Mouse (Mus musculus): ENCODE results near the gene Gpam. TPM values are rescaled to one million over a fixed set of nuclear protein-coding genes. Genes with fewer than 3 reads are reported as not detected.

The Gpam gene
- total and polyA plus RNA-seq, 3 experiments = 8.8 to 12.5 (median 12.3) TPM

DNA sequence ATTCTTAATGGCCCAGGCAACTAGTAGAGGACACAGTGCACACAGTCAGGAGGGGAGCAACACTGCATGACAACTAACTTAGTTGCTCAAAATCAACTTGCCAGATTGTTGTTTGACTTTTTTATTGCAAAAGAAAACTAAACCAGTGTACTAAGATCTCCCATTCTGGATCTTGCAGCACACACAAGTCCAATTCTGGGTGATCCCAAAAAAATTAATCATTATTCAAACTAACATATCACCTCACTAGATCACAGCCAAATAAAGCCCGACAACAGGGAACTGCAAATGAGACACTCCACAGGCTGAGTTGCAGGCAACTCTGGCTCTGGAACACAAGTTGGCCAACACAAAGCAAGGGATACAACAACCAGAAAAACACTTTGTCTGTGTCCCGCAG lies 39.7 kb upstream of the Gpam start:
- no peaks in the 10 kb centered on the region for H3K36me3 ChIP-seq (replicated peaks in 1 of 2; ENCODE audit: control insufficient read depth in 1 of 2, insufficient read depth in 1 of 2, low read length in 1 of 2)
- peaks cover 0 to 8% of the 10 kb centered on the region in 2 experiments; a peak in 2 of 4 replicates for H3K4me1 ChIP-seq (ENCODE audit: control insufficient read depth in 1 of 2, insufficient read depth in 2 of 2)
- H3K9me3 ChIP-seq (replicated peaks; ENCODE audit: low read length) = peaks cover 3% of the 10 kb centered on the region
- no peak overlapping the region for H3K4me2 ChIP-seq (ENCODE audit: insufficient read depth, low read depth, poor library complexity, severe bottlenecking)
- H3K4me3 ChIP-seq (replicated peaks in 1 of 3; ENCODE audit: low read depth in 2 of 3, low read length in 2 of 3, poor library complexity in 1 of 3) = no peak overlapping the region
- no peaks in the 10 kb centered on the region for H3K27me3 ChIP-seq (replicated peaks)
- dilution Hi-C loops (cut with MboI; ENCODE audit: extremely low pct_ligation_motif_present, extremely low pct_unique_long_range_greater_than_20kb, low sequenced_read_pairs) = no loop called here
- TF ChIP-seq SIN3A (IDR thresholded peaks at IDR 0.05; ENCODE audit: low read length) = no peak
- TF ChIP-seq ELF1 (IDR thresholded peaks at IDR 0.05; ENCODE audit: low read depth, low read length) = no peak
- no peak for TF ChIP-seq PAX5 (IDR thresholded peaks at IDR 0.05; ENCODE audit: low read length)
- TF ChIP-seq ZC3H11A (IDR thresholded peaks at IDR 0.05; ENCODE audit: low read depth, low read length) = no peak
- no peak for TF ChIP-seq ZMIZ1 (IDR thresholded peaks at IDR 0.05; ENCODE audit: low read depth, low read length)
- no peak for TF ChIP-seq GABPA (IDR thresholded peaks at IDR 0.05; ENCODE audit: insufficient replicate concordance, low read depth, low read length)
- TF ChIP-seq POLR2A (IDR thresholded peaks at IDR 0.05; ENCODE audit: low read depth, low read length) = no peak
- TF ChIP-seq JUN (IDR thresholded peaks at IDR 0.05; ENCODE audit: insufficient read depth, low read depth, low read length) = no peak
- no peak for TF ChIP-seq SMC3 (IDR thresholded peaks at IDR 0.05; ENCODE audit: low read depth, low read length)
- TF ChIP-seq MAX (IDR thresholded peaks at IDR 0.05; ENCODE audit: low read length) = no peak
- no peak for DNase-seq (ENCODE audit: extremely low read depth)
- no peak overlapping the region for H3K27ac ChIP-seq (ENCODE audit: insufficient read depth, low read depth)
- no peak overlapping the region for H3K9ac ChIP-seq (ENCODE audit: insufficient read depth, low read depth)
- no peaks in the 10 kb centered on the region for H3K79me2 ChIP-seq (replicated peaks; ENCODE audit: control insufficient read depth, extremely low read depth, insufficient read depth, poor library complexity, severe bottlenecking)
- in situ Hi-C loops (cut with MboI; ENCODE audit: low pct_ligation_motif_present, low pct_unique_long_range_greater_than_20kb, low sequenced_read_pairs) = no loop called here

DNA sequence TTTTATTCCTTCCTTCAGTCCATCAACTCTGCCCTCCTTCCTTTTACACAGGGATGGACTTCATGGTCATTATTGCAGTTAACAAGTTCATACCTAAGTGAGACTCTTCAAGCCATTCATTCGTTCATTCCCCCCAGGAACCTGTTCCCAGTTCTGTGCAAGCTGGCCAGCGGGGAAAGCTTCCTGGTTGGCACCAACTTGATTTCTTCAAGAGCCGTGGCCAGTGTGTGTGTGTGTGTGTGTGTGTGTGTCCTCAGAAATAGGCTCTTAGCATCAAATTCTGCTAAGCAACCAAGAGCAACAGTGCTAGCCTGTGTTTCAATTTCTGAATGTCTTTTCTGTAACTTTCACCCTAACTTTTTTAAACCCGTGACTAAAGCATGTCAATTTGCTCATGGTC lies 38.9 kb upstream of the Gpam start:
- dilution Hi-C loops (cut with MboI; ENCODE audit: extremely low pct_ligation_motif_present, extremely low pct_unique_long_range_greater_than_20kb, low sequenced_read_pairs) = no loop called here
- H3K27me3 ChIP-seq (replicated peaks) = no peaks in the 10 kb centered on the region
- in situ Hi-C loops (cut with MboI; ENCODE audit: low pct_ligation_motif_present, low pct_unique_long_range_greater_than_20kb, low sequenced_read_pairs) = no loop called here
- TF ChIP-seq RAD21 (IDR thresholded peaks at IDR 0.05; ENCODE audit: low read depth, low read length) (no peak), PAX5 (IDR thresholded peaks at IDR 0.05; ENCODE audit: low read length) (no peak), MXI1 (IDR thresholded peaks at IDR 0.05; ENCODE audit: low read depth, low read length) (no peak), ZKSCAN1 (IDR thresholded peaks at IDR 0.05; ENCODE audit: borderline replicate concordance, low read depth, low read length) (no peak), ZMIZ1 (IDR thresholded peaks at IDR 0.05; ENCODE audit: low read depth, low read length) (no peak), CHD1 (IDR thresholded peaks at IDR 0.05; ENCODE audit: low read depth, low read length) (no peak), USF1 (IDR thresholded peaks at IDR 0.05; ENCODE audit: low read depth, low read length) (no peak), HCFC1 (IDR thresholded peaks at IDR 0.05; ENCODE audit: low read depth, low read length) (no peak), EP300 (IDR thresholded peaks at IDR 0.05; ENCODE audit: low read length) (no peak), ZNF384 (IDR thresholded peaks at IDR 0.05; ENCODE audit: low read depth, low read length) (no peak), UBTF (IDR thresholded peaks at IDR 0.05; ENCODE audit: low read depth, low read length) (no peak), POLR2AphosphoS2 (IDR thresholded peaks at IDR 0.05; ENCODE audit: low read depth, low read length) (no peak), SIN3A (IDR thresholded peaks at IDR 0.05; ENCODE audit: low read length) (no peak), E2F4 (IDR thresholded peaks at IDR 0.05; ENCODE audit: insufficient replicate concordance, low read depth, low read length) (no peak), JUN (IDR thresholded peaks at IDR 0.05; ENCODE audit: insufficient read depth, low read depth, low read length) (no peak), IRF4 (IDR thresholded peaks at IDR 0.05; ENCODE audit: low read depth, low read length) (no peak), USF2 (conservative IDR thresholded peaks at IDR 0.05; ENCODE audit: low read depth, low read length) (no peak), ZC3H11A (IDR thresholded peaks at IDR 0.05; ENCODE audit: low read depth, low read length) (no peak)
- peaks cover 0 to 8% of the 10 kb centered on the region in 2 experiments; a peak in 2 of 4 replicates for H3K4me1 ChIP-seq (ENCODE audit: control insufficient read depth in 1 of 2, insufficient read depth in 2 of 2)
- no peak overlapping the region for H3K4me3 ChIP-seq (replicated peaks in 1 of 3; ENCODE audit: low read depth in 2 of 3, low read length in 2 of 3, poor library complexity in 1 of 3)
- no peak overlapping the region for H3K9ac ChIP-seq (ENCODE audit: insufficient read depth, low read depth)
- H3K79me2 ChIP-seq (replicated peaks; ENCODE audit: control insufficient read depth, extremely low read depth, insufficient read depth, poor library complexity, severe bottlenecking) = no peaks in the 10 kb centered on the region
- no peak for DNase-seq (ENCODE audit: extremely low read depth)
- H3K9me3 ChIP-seq (replicated peaks; ENCODE audit: low read length) = peaks cover 3% of the 10 kb centered on the region
- no peaks in the 10 kb centered on the region for H3K36me3 ChIP-seq (replicated peaks in 1 of 2; ENCODE audit: control insufficient read depth in 1 of 2, insufficient read depth in 1 of 2, low read length in 1 of 2)
- H3K27ac ChIP-seq (ENCODE audit: insufficient read depth, low read depth) = no peak overlapping the region
- H3K4me2 ChIP-seq (ENCODE audit: insufficient read depth, low read depth, poor library complexity, severe bottlenecking) = no peak overlapping the region
